Mouse (Mus musculus) liver, postnatal 0 days (tissue): ENCODE measurements around the gene Trappc10. TPM values are rescaled to one million over a fixed set of nuclear protein-coding genes. Genes with fewer than 3 reads are reported as not detected.

Experiments used
- ATAC-seq: fragments of 200-750 bp; cut with Nextera tagmentation; 2 replicates; pipeline ENCODE4 v1.8.0; 2017; ENCODE audit warnings: mild to moderate bottlenecking, moderate library complexity
- DNase-seq: peaks from one replicate; pipeline ENCODE4 v3.0.0-alpha.2; 2016
- H3K27ac ChIP-seq: fragments of 300-500 bp; sonication (generic); 2 replicates; pipeline ENCODE4 v1.5.1; 2014; ENCODE audit warnings: antibody characterized with exemption, moderate library complexity, mild to moderate bottlenecking, low read depth
- H3K27me3 ChIP-seq: fragments of 300-500 bp; sonication (generic); 2 replicates; pipeline ENCODE4 v1.6.1; 2014; ENCODE audit warnings: low read length, control low read depth, mixed read lengths; ENCODE audit not compliant: insufficient read depth
- H3K36me3 ChIP-seq: fragments of 300-500 bp; sonication (generic); replicated peaks from 2 replicates; pipeline ENCODE4 v1.6.1; 2014; ENCODE audit warnings: mild to moderate bottlenecking, control low read depth, low read length, moderate library complexity, mixed read lengths; ENCODE audit not compliant: insufficient read depth
- H3K4me1 ChIP-seq: fragments of 300-500 bp; sonication (generic); 2 replicates; pipeline ENCODE4 v1.6.1; 2014; ENCODE audit warnings: antibody characterized with exemption, mild to moderate bottlenecking, control low read depth; ENCODE audit not compliant: insufficient read depth
- H3K4me2 ChIP-seq: fragments of 300-500 bp; sonication (generic); 2 replicates; pipeline ENCODE4 v1.6.1; 2014; ENCODE audit warnings: low read depth, mild to moderate bottlenecking, low read length, moderate library complexity, mixed read lengths
- H3K4me3 ChIP-seq: fragments of 300-500 bp; sonication (generic); 2 replicates; pipeline ENCODE4 v1.5.1; 2014; ENCODE audit warnings: low read depth, low read length
- H3K9ac ChIP-seq: fragments of 300-500 bp; sonication (generic); replicated peaks from 2 replicates; pipeline ENCODE4 v1.6.1; 2014; ENCODE audit warnings: mild to moderate bottlenecking, moderate library complexity
- H3K9me3 ChIP-seq: fragments of 300-500 bp; sonication (generic); 2 replicates; pipeline ENCODE4 v1.6.1; 2016; ENCODE audit warnings: mild to moderate bottlenecking, control low read depth, low read length, mixed read lengths
- CTCF ChIP-seq: sonication (generic); IDR thresholded peaks from 2 replicates; pipeline ENCODE4 v1.5.1; 2016; ENCODE audit warnings: antibody characterized with exemption, low read depth
- EP300 ChIP-seq: IDR thresholded peaks from 2 replicates; pipeline ENCODE4 v1.6.1; 2016; ENCODE audit warnings: antibody characterized with exemption, low read depth, mild to moderate bottlenecking
- WGBS: fragments of 180-500 bp; shearing (Covaris S2); extraction: QIAGEN DNeasy Blood & Tissue Kit; methylation state at CpG from one replicate; pipeline ENCODE4 v1.1.7; 2014; ENCODE audit not compliant: insufficient replicate concordance; 5-methylcytosine and 5-hydroxymethylcytosine counted together
- polyA plus RNA-seq: library from polyadenylated mRNA; unstranded; fragments of >200 nt; fragmentation: Nextera tagmentation; extraction: Ambion mirVana; gene quantifications from 2 replicates; pipeline ENCODE4 v1.2.1, GENCODE M21; 2015

The Trappc10 gene
- polyA plus RNA-seq, 1 experiment from 2014 or later: 14.7 TPM

- 0 out of 2 replicates have a peak, but pooled peaks cover 4% of the 10 kb centered on the region for H3K27me3 ChIP-seq
- ATAC-seq (no peak), DNase-seq (no peak)
- H3K4me1 ChIP-seq: peaks cover 5% of the 10 kb centered on the region
- H3K36me3 ChIP-seq: no peaks in the 10 kb centered on the region
- no peak overlapping the region for H3K27ac ChIP-seq
- WGBS: 67% methylated on average over 7 of the region's 7 CpGs
- H3K4me3 ChIP-seq: no peak overlapping the region
- H3K4me2 ChIP-seq: no peak overlapping the region
- TF ChIP-seq CTCF: no peak
- no peak for TF ChIP-seq EP300
- H3K9ac ChIP-seq: no peak overlapping the region
- no peaks in the 10 kb centered on the region for H3K9me3 ChIP-seq
Measured at GRCm38 (mm10) chr10:78260916-78261650, 16.6 kb upstream of the Trappc10 start.

GRCm38 (mm10) chr10:78260322-78260721, 15.9 kb upstream of the Trappc10 start:
- TF ChIP-seq EP300 (no peak), CTCF (no peak)
- WGBS: 34% methylated on average over 5 of the region's 5 CpGs
- H3K27me3 ChIP-seq: 0 out of 2 replicates have a peak, but pooled peaks cover 4% of the 10 kb centered on the region
- H3K4me2 ChIP-seq: no peak overlapping the region
- H3K36me3 ChIP-seq: no peaks in the 10 kb centered on the region
- DNase-seq (no peak), ATAC-seq (no peak)
- peaks cover 10% of the 10 kb centered on the region for H3K4me1 ChIP-seq
- H3K9me3 ChIP-seq: no peaks in the 10 kb centered on the region
- H3K9ac ChIP-seq: no peak overlapping the region
- no peak overlapping the region for H3K4me3 ChIP-seq
- H3K27ac ChIP-seq: no peak overlapping the region

GRCm38 (mm10) chr10:78259702-78260101, 15.3 kb upstream of the Trappc10 start:
- 59% methylated on average over 6 of the region's 6 CpGs for WGBS
- ATAC-seq: no peak
- Histone ChIP-seq H3K9ac (no peak overlapping the region), H3K4me3 (no peak overlapping the region), H3K9me3 (no peaks in the 10 kb centered on the region), H3K4me2 (no peak overlapping the region), H3K27me3 (0 out of 2 replicates have a peak, but pooled peaks cover 4% of the 10 kb centered on the region), H3K36me3 (no peaks in the 10 kb centered on the region), H3K27ac (no peak overlapping the region), H3K4me1 (peaks cover 10% of the 10 kb centered on the region; the same call in 1 of the 2 replicates)
- TF ChIP-seq CTCF: no peak
- TF ChIP-seq EP300: no peak
- no peak for DNase-seq

- H3K9me3 ChIP-seq: no peaks in the 10 kb centered on the region
- H3K27me3 ChIP-seq: 0 out of 2 replicates have a peak, but pooled peaks cover 4% of the 10 kb centered on the region
- no peak overlapping the region for H3K9ac ChIP-seq
- no peak overlapping the region for H3K4me3 ChIP-seq
- no peaks in the 10 kb centered on the region for H3K36me3 ChIP-seq
- no peak overlapping the region for H3K4me2 ChIP-seq
- ATAC-seq (no peak), DNase-seq (no peak)
- H3K27ac ChIP-seq: no peak overlapping the region
- 73% methylated on average over 5 of the region's 5 CpGs for WGBS
- peaks cover 10% of the 10 kb centered on the region; the same call in 1 of the 2 replicates for H3K4me1 ChIP-seq
- no peak for TF ChIP-seq CTCF
- TF ChIP-seq EP300: no peak
Measured at GRCm38 (mm10) chr10:78259230-78259629, 14.8 kb upstream of the Trappc10 start.

- Histone ChIP-seq H3K36me3 (no peaks in the 10 kb centered on the region), H3K4me1 (peaks cover 10% of the 10 kb centered on the region; the same call in 1 of the 2 replicates), H3K27ac (no peak overlapping the region), H3K4me2 (no peak overlapping the region), H3K27me3 (0 out of 2 replicates have a peak, but pooled peaks cover 4% of the 10 kb centered on the region), H3K4me3 (no peak overlapping the region), H3K9ac (no peak overlapping the region), H3K9me3 (no peaks in the 10 kb centered on the region)
- no peak for ATAC-seq
- no peak for DNase-seq
- 68% methylated on average over 6 of the region's 6 CpGs for WGBS
- TF ChIP-seq EP300 (no peak), CTCF (no peak)
Measured at GRCm38 (mm10) chr10:78258142-78258675, 13.8 kb upstream of the Trappc10 start.

DNA sequence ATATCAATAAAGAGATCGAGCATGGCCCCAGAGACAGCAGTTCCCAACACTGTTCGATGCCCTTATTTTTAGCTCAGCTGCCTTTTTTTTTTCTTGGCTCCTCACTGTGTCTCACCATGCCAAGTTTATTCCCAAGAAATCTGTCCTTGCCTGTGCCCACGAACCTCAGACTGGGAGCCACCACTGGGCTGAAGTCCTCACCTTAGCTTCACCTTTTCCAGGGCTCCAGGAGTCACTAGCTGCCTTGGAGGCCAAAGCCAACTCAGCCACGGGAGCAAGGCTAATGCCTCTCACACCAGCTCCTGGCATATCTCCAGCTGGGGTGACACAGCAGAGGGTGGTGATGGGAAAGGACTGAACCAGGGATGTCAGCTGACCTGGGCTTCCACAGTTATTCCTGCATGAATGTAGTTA, 11.2 kb upstream of the Trappc10 start:
- Histone ChIP-seq H3K27me3 (0 out of 2 replicates have a peak, but pooled peaks cover 4% of the 10 kb centered on the region), H3K4me3 (no peak overlapping the region), H3K9ac (no peak overlapping the region), H3K27ac (peak overlapping the region; percentile 26; the same call in 1 of the 2 replicates), H3K36me3 (no peaks in the 10 kb centered on the region), H3K4me1 (peaks cover 10% of the 10 kb centered on the region; the same call in 1 of the 2 replicates), H3K9me3 (no peaks in the 10 kb centered on the region), H3K4me2 (no peak overlapping the region)
- TF ChIP-seq CTCF: no peak
- TF ChIP-seq EP300: no peak
- DNase-seq (peak; percentile 80), ATAC-seq (peak; percentile 78)
- 56% methylated on average over 4 of the region's 4 CpGs for WGBS
